Mouse (Mus musculus): ENCODE results near the gene Tctex1d2. TPM values are rescaled to one million over a fixed set of nuclear protein-coding genes. Genes with fewer than 3 reads are reported as not detected.
A peak's percentile ranks its signal among the peaks of the same experiment; 100 is the strongest.

Gene Tctex1d2
- total RNA-seq (2022): 10 to 100 TPM; 12.5 to 17.4 (median 16.3) TPM

- peak; percentile 92 to 93 for DNase-seq (ENCODE audit: low spot score in 2 of 2)
Measured at GRCm38 (mm10) chr16:32419517-32420483, at the start of gene Tctex1d2. Gene Tctex1d2 (plus strand): TSS chr16:32419702.

DNA sequence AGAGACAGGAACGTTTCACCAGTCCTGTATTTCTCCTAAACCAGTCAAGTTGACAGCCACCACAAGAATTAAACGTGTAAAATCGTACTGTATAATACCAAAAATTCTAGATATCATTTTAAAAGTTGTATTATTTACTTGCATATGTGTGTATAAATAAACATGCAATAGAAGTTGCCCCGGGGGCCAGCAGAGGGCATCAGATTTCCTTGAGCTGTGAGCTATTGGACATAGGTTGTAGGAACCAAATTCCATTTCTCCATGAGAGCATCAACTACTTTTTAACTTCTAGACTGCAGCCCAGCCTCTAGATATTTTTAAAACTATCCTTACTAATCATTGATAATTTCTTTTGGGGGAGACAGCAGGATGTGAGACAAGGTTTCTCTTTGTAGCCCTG, 48.2 kb upstream of the Tctex1d2 start:
- DNase-seq (ENCODE audit: low spot score in 2 of 2): peak in 1 of 2 experiments; percentile 23

GRCm38 (mm10) chr16:32379575-32379974, 39.9 kb upstream of the Tctex1d2 start:
- DNase-seq (ENCODE audit: low spot score in 2 of 2): no peak

GRCm38 (mm10) chr16:32382901-32383300, 36.6 kb upstream of the Tctex1d2 start:
- DNase-seq (ENCODE audit: low spot score in 2 of 2): no peak

DNA sequence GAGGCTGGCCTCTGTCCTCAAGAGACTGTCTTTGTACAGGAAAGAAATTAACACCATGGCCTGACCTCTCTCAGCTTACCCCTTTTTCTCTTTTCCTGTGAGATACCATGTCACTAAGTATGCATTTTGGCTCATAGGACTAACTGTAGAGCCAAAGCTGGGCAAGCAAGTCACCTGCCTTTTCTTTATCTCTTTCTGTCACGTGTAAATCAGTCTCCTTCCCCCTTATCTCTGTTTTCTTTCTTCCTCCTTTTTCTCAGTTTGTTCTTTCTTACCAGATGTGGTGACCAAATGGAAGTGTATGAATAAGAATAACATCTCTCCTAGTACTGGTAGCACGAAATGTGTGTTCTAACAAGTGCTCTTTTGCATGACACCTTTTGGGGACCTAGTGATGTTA, 34.6 kb upstream of the Tctex1d2 start:
- no peak for DNase-seq (ENCODE audit: low spot score in 2 of 2)

- no peak for DNase-seq (ENCODE audit: low spot score in 2 of 2)
Measured at GRCm38 (mm10) chr16:32386826-32387225, 32.7 kb upstream of the Tctex1d2 start.

- no peak for DNase-seq (ENCODE audit: low spot score in 2 of 2)
Measured at GRCm38 (mm10) chr16:32389049-32389448, 30.5 kb upstream of the Tctex1d2 start.

GRCm38 (mm10) chr16:32389841-32390240, 29.7 kb upstream of the Tctex1d2 start:
- no peak for DNase-seq (ENCODE audit: low spot score in 2 of 2)

GRCm38 (mm10) chr16:32390882-32391281, 28.6 kb upstream of the Tctex1d2 start:
- DNase-seq (ENCODE audit: low spot score in 2 of 2): no peak

DNA sequence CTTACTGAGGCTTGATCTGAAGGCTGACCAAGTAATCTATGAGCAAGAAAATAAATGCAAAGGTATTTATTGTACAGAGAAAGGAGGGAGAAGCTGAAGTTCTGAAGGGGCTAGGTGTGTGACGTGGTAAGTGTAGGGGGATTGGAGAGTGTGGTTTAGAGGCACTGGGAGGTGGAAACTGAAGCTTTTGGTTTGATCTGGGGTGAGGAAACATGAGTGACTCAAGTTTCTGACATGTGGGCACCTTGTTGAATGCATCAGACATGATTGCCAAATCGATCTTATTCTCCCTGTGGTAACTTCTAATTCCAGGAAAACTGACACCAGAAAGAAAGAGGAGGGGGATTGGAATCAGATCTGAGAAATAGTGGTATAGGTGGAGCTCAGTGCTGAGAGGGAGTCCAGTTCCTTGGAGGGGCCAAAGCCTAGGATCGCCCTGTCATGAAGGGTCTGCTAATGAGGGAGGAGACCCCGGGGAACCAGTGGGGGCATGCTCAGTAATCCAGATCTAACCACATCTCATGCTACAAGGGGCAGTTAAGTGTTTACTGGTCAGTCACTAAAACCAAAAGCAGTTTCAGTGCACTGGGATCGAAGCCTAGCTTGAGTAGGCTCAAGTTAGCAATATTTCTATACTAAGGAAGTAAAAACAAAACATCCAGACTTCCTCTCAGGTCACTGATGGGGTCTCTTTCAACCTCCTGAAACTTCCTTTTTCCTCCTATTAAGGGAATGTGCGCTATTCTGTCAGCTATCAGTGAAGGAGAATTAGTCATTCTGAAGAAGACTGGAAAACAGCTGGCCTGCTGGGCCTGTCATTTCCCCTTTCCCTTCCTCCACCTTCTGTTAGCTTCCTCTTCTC, 23.6 kb upstream of the Tctex1d2 start:
- no peak for DNase-seq (ENCODE audit: low spot score in 2 of 2)

DNA sequence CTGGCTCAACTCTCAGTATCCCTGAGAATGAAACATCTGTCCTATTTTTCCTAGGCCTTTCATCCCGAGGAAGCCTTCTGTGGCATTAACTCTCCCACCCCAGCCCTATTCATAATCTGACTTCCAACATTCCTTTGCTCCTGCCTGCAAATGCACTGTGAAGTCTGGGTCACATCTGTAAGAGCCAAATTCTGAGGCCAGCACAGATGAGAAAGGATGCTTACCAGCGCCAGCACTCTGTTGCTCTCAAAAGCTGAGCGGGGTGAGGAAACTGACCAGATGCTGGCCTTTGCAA, 23.0 kb upstream of the Tctex1d2 start:
- DNase-seq (ENCODE audit: low spot score in 2 of 2): no peak

GRCm38 (mm10) chr16:32398206-32398605, 21.3 kb upstream of the Tctex1d2 start:
- DNase-seq (ENCODE audit: low spot score in 2 of 2): no peak

- no peak for DNase-seq (ENCODE audit: low spot score in 2 of 2)
Measured at GRCm38 (mm10) chr16:32400267-32400666, 19.2 kb upstream of the Tctex1d2 start, which contains the start of gene Tm4sf19. Gene Tm4sf19 (plus strand): TSS chr16:32400506.

DNA sequence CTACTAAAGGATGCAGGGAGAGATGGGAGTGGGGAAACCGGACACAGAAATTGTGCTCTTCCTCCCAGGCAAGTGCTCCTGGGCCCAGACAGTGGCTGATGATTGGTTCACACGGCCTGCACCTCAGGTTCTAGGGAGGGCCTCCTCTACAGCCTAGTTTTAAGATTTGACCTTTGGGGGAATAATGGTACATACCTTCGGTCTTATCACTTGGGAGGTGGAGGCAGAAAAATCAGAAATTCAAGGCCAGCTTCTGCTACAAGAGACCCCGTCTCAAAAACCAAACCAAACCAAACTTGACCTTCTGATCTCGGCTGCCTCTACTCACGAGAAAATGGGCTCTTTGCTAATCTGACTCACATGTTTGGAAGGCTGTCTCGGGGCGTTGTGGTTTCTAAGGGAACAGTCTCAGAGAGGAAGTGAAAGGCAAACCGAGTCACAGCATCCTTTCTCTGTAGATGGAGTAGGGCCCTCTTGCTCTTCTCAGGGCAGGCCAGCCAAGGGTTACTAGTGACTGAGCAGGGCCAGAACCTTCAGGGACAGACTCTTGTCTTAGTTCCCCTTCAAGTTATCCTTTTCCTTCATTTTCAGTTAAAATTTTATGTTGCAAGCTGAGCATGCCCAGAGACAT, 18.1 kb upstream of the Tctex1d2 start:
- no peak for DNase-seq (ENCODE audit: low spot score in 2 of 2)

DNA sequence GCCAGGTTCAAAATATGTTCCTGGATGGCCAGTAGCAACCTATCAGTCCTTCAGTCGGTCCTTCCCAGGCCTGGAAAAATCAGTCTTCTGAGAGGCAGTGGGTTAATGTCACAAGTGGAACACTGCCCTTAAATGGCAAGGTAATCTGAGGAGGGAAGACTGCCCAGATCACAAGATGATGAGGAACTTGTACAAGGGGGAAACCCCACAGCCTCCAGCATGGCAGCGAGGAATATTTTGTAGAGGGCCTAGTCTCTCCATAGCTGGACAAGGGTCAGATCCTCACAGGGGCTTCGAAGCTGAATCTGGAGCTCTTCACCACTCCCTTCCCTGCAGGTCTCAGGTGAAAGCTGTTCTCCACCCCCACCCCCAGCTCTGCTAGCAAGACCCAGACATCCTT, 16.7 kb upstream of the Tctex1d2 start:
- no peak for DNase-seq (ENCODE audit: low spot score in 2 of 2)

DNA sequence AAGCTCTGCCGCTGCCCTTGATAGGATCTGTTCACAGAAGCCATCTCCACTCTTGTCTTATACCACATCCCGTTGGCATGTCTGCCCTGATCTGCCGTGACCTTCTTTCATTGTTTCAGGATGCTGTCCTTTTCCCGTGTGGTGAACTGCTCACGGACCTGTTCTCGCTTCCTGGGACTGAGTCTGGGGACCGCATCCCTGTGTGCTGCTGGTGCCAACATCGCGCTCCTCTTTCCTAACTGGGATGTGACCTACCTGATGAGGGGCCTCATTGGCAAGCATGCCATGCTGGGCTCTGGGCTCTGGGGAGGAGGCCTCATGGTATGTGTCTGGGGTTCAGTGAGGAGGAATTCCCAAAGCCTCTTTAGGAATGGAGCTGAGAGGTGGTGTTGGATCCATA, 13.8 kb upstream of the Tctex1d2 start:
- DNase-seq (ENCODE audit: low spot score in 2 of 2): no peak

GRCm38 (mm10) chr16:32406671-32407070, 12.8 kb upstream of the Tctex1d2 start:
- no peak for DNase-seq (ENCODE audit: low spot score in 2 of 2)

DNA sequence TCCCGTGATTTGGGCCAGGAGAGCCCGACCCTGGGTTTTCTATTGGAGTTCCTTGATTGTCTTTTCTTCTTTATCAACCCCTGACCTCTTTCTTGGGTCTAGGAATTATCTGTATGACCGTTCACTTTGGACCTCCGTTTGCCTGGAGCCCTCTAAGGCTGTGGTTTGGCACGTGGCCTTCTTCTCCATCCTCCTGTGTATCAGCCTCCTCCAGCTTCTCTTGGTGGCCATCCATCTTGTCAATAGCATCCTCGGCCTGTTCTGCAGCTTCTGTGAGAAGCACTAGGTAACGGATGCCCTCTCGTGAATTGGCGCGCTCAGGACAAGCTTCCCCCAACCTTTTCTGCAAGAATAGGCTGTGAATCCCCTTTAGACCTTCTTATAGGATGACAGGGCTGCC, 11.8 kb upstream of the Tctex1d2 start:
- no peak for DNase-seq (ENCODE audit: low spot score in 2 of 2)

DNA sequence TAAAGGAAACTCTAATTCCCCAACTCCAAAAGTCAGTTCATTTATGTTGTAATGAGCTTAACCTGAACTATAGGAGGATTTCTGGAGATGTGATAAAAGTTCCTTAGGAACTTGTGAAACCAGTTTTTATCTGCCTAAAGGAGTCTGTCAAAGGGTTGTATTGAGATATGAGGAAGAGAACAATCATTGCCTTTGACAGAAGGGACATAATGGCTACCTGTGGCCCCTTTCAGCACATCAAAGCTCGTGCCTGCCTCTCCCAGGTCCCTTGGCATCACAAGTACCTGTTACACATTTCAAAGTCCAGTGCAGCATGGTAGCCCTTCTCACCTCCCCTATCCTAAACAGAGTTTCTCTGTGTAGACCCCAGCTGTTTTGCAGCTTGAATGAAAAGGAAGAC, 2.0 kb upstream of the Tctex1d2 start:
- DNase-seq (ENCODE audit: low spot score in 2 of 2): no peak

GRCm38 (mm10) chr16:32427506-32427905, 8.0 kb downstream of the Tctex1d2 start:
- DNase-seq (ENCODE audit: low spot score in 2 of 2): no peak

GRCm38 (mm10) chr16:32430474-32431046, 11.1 kb downstream of the Tctex1d2 start, which contains the start of gene Pcyt1a:
Gene Pcyt1a (plus strand): TSS chr16:32430921.
- peak; percentile 83 to 89 for DNase-seq (ENCODE audit: low spot score in 2 of 2)

Measured in layer of hippocampus, adult 8-10 months (tissue).